Mouse (Mus musculus): Measurements from ENCODE around the gene Alcam. TPM values are rescaled to one million over a fixed set of nuclear protein-coding genes. Genes with fewer than 3 reads are reported as not detected.

Alcam gene
- polyA plus RNA-seq, 1 experiment from 2014 or later: 32.8 TPM

DNA sequence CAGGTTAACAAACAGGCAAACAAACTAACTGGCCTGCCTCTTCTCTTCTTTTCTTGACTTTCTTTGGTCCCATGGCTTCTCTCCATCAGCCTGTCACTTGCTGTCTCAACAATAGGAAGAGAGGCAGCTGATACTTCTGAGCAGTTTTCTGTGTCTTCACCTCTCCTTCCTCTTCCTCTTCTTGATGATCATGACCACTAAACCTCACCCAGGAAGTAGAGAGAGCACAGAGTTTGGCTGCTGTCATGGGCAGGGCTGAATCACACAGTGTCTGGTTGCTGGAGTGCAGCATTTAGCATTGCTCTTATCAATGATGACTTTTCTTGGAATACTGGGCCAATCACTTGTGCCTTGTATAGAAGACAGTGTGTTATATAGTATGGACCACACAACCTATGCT lies 14.6 kb upstream of the Alcam start:
- Histone ChIP-seq H3K4me2 (no peak overlapping the region), H3K9me3 (ENCODE audit: control insufficient read depth, low read length) (no peaks in the 10 kb centered on the region), H3K4me1 (replicated peaks; ENCODE audit: control insufficient read depth, insufficient read depth, low read length) (no peaks in the 10 kb centered on the region), H3K27me3 (replicated peaks; ENCODE audit: control insufficient read depth, insufficient read depth, low read length) (no peaks in the 10 kb centered on the region), H3K27ac (ENCODE audit: low read depth, low read length) (no peak overlapping the region), H3K4me3 (ENCODE audit: low read depth, low read length) (no peak overlapping the region), H3K36me3 (ENCODE audit: control insufficient read depth, insufficient read depth, low read length) (no peaks in the 10 kb centered on the region), H3K9ac (ENCODE audit: low read depth, low read length) (no peak overlapping the region)
- no peak for DNase-seq (ENCODE audit: low spot score)
- no peak for ATAC-seq (replicated peaks; ENCODE audit: low FRiP score)

- Histone ChIP-seq H3K36me3 (ENCODE audit: control insufficient read depth, insufficient read depth, low read length) (no peaks in the 10 kb centered on the region), H3K4me3 (ENCODE audit: low read depth, low read length) (no peak overlapping the region), H3K27ac (ENCODE audit: low read depth, low read length) (no peak overlapping the region), H3K4me1 (replicated peaks; ENCODE audit: control insufficient read depth, insufficient read depth, low read length) (no peaks in the 10 kb centered on the region), H3K4me2 (no peak overlapping the region), H3K9ac (ENCODE audit: low read depth, low read length) (no peak overlapping the region), H3K9me3 (ENCODE audit: control insufficient read depth, low read length) (no peaks in the 10 kb centered on the region), H3K27me3 (replicated peaks; ENCODE audit: control insufficient read depth, insufficient read depth, low read length) (no peaks in the 10 kb centered on the region)
- no peak for DNase-seq (ENCODE audit: low spot score)
- WGBS: 72% methylated on average over 6 of the region's 6 CpGs
- ATAC-seq (replicated peaks; ENCODE audit: low FRiP score): no peak
These were observed 12.9 kb upstream of the Alcam start for GRCm38 (mm10) chr16:52466770-52467169.

- Histone ChIP-seq H3K4me2 (no peak overlapping the region), H3K9me3 (ENCODE audit: control insufficient read depth, low read length) (no peaks in the 10 kb centered on the region), H3K9ac (ENCODE audit: low read depth, low read length) (no peak overlapping the region), H3K27ac (ENCODE audit: low read depth, low read length) (no peak overlapping the region), H3K36me3 (ENCODE audit: control insufficient read depth, insufficient read depth, low read length) (no peaks in the 10 kb centered on the region), H3K4me1 (replicated peaks; ENCODE audit: control insufficient read depth, insufficient read depth, low read length) (no peaks in the 10 kb centered on the region), H3K27me3 (replicated peaks; ENCODE audit: control insufficient read depth, insufficient read depth, low read length) (no peaks in the 10 kb centered on the region), H3K4me3 (ENCODE audit: low read depth, low read length) (no peak overlapping the region)
- 62% methylated on average over 1 of the region's 1 CpGs for WGBS
- ATAC-seq (replicated peaks; ENCODE audit: low FRiP score): no peak
- DNase-seq (ENCODE audit: low spot score): no peak
These were observed 10.7 kb upstream of the Alcam start for GRCm38 (mm10) chr16:52464597-52464996.

DNA sequence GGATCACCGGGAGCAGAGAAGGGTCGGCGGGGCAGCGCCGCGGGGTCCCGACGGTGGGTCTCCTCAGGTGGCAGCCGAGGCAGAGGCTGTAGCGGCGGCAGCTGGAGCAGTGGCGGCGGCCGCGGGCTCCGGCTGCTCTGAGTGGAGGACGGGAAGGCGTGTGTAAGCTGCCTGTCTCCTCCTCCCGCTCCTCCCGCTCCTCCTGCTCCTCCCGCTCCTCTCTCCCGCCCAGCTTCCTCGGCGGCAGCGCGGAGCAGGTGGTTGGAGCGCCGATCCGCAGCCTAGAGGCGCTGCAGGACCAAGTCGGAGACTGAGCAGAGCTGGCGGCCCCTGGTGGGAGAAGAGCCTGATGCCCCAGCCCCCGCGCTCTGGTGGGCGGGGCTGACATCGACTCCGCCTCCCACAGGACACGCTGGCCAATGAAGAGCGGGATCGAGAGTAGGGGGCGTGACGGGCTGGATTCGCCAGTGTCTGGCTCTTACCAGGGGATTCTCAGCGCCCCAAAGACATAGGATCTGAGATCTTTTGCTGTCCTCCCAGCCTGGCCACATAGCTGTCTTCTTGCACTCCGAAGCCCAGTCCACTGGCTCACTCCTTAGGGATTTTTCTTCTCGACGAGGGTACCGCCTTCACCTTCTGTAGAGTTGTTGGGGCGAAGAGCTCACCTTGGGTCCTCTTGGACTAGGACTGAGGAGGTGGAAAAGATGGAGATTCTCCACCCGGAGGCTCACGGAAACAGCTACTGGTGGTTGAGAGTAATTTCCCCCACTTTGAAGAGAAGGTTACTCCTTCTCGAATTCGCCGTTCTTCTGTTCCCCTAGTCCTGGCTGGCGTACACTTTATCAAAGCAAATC lies 785 bp downstream of the Alcam start:
- Histone ChIP-seq H3K27me3 (replicated peaks; ENCODE audit: control insufficient read depth, insufficient read depth, low read length) (peaks cover 34% of the 10 kb centered on the region), H3K36me3 (ENCODE audit: control insufficient read depth, insufficient read depth, low read length) (no peaks in the 10 kb centered on the region), H3K4me2 (peak overlapping the region; percentile 83), H3K9ac (ENCODE audit: low read depth, low read length) (peak overlapping the region; percentile 56; the same call in 1 of the 2 replicates), H3K4me3 (ENCODE audit: low read depth, low read length) (peak overlapping the region; percentile 66), H3K4me1 (replicated peaks; ENCODE audit: control insufficient read depth, insufficient read depth, low read length) (no peaks in the 10 kb centered on the region; the same call in 1 of the 2 replicates), H3K27ac (ENCODE audit: low read depth, low read length) (peak overlapping the region; percentile 32; the same call in 1 of the 2 replicates), H3K9me3 (ENCODE audit: control insufficient read depth, low read length) (no peaks in the 10 kb centered on the region)
- ATAC-seq (replicated peaks; ENCODE audit: low FRiP score) (peak; percentile 96), DNase-seq (ENCODE audit: low spot score) (peak; percentile 93)
- under 1% methylated on average over 47 of the region's 55 CpGs for WGBS

DNA sequence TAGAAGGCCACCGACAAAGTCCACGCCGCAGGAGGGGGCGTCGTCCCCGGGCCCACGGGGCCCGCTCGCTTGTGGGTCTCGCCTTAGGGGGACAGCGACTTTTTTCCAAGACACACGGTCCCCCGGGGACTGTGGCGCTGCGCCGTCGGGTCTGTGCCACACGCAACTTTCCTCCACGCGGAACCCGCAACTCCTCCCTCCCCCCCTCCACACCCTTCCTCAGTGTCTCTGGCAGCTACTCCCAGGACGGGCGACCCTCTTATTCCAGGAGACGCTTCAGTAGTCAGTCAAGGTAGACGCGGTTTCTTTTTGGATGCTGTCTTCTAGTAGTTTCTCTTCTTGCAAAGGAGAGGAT lies 1.4 kb downstream of the Alcam start:
- Histone ChIP-seq H3K27ac (ENCODE audit: low read depth, low read length) (peak overlapping the region; percentile 32; the same call in 1 of the 2 replicates), H3K9me3 (ENCODE audit: control insufficient read depth, low read length) (no peaks in the 10 kb centered on the region), H3K36me3 (ENCODE audit: control insufficient read depth, insufficient read depth, low read length) (no peaks in the 10 kb centered on the region), H3K4me1 (replicated peaks; ENCODE audit: control insufficient read depth, insufficient read depth, low read length) (no peaks in the 10 kb centered on the region; the same call in 1 of the 2 replicates), H3K9ac (ENCODE audit: low read depth, low read length) (peak overlapping the region; percentile 56), H3K27me3 (replicated peaks; ENCODE audit: control insufficient read depth, insufficient read depth, low read length) (peaks cover 34% of the 10 kb centered on the region), H3K4me3 (ENCODE audit: low read depth, low read length) (peak overlapping the region; percentile 66), H3K4me2 (peak overlapping the region; percentile 83)
- no peak for DNase-seq (ENCODE audit: low spot score)
- ATAC-seq (replicated peaks; ENCODE audit: low FRiP score): peak; percentile 9
- WGBS: under 1% methylated on average over 26 of the region's 26 CpGs

GRCm38 (mm10) chr16:52451786-52452476 lies 1.9 kb downstream of the Alcam start:
- Histone ChIP-seq H3K9me3 (ENCODE audit: control insufficient read depth, low read length) (no peaks in the 10 kb centered on the region), H3K4me2 (peak overlapping the region; percentile 83), H3K9ac (ENCODE audit: low read depth, low read length) (peak overlapping the region; percentile 56), H3K27me3 (replicated peaks; ENCODE audit: control insufficient read depth, insufficient read depth, low read length) (peaks cover 34% of the 10 kb centered on the region), H3K4me3 (ENCODE audit: low read depth, low read length) (peak overlapping the region; percentile 66), H3K4me1 (replicated peaks; ENCODE audit: control insufficient read depth, insufficient read depth, low read length) (no peaks in the 10 kb centered on the region; the same call in 1 of the 2 replicates), H3K36me3 (ENCODE audit: control insufficient read depth, insufficient read depth, low read length) (no peaks in the 10 kb centered on the region), H3K27ac (ENCODE audit: low read depth, low read length) (0 out of 2 replicates have a peak overlapping the region, but pooled peaks have one; percentile 32)
- DNase-seq (ENCODE audit: low spot score): no peak
- under 1% methylated on average over 23 of the region's 23 CpGs for WGBS
- peak; percentile 12; the same call in 1 of the 2 replicates for ATAC-seq (replicated peaks; ENCODE audit: low FRiP score)

GRCm38 (mm10) chr16:52451101-52451785 lies 2.6 kb downstream of the Alcam start:
- 2% methylated on average over 15 of the region's 15 CpGs for WGBS
- Histone ChIP-seq H3K9ac (ENCODE audit: low read depth, low read length) (peak overlapping the region; percentile 56), H3K4me3 (ENCODE audit: low read depth, low read length) (peak overlapping the region; percentile 66), H3K4me1 (replicated peaks; ENCODE audit: control insufficient read depth, insufficient read depth, low read length) (no peaks in the 10 kb centered on the region; the same call in 1 of the 2 replicates), H3K9me3 (ENCODE audit: control insufficient read depth, low read length) (no peaks in the 10 kb centered on the region), H3K27ac (ENCODE audit: low read depth, low read length) (no peak overlapping the region), H3K36me3 (ENCODE audit: control insufficient read depth, insufficient read depth, low read length) (no peaks in the 10 kb centered on the region), H3K27me3 (replicated peaks; ENCODE audit: control insufficient read depth, insufficient read depth, low read length) (peaks cover 34% of the 10 kb centered on the region), H3K4me2 (peak overlapping the region; percentile 83)
- ATAC-seq (replicated peaks; ENCODE audit: low FRiP score) (no peak), DNase-seq (ENCODE audit: low spot score) (no peak)

GRCm38 (mm10) chr16:52450245-52451100 lies 3.4 kb downstream of the Alcam start:
- Histone ChIP-seq H3K4me3 (ENCODE audit: low read depth, low read length) (peak overlapping the region; percentile 66), H3K27ac (ENCODE audit: low read depth, low read length) (no peak overlapping the region), H3K36me3 (ENCODE audit: control insufficient read depth, insufficient read depth, low read length) (no peaks in the 10 kb centered on the region), H3K9ac (ENCODE audit: low read depth, low read length) (peak overlapping the region; percentile 56), H3K27me3 (replicated peaks; ENCODE audit: control insufficient read depth, insufficient read depth, low read length) (peaks cover 34% of the 10 kb centered on the region), H3K4me2 (peak overlapping the region; percentile 83), H3K4me1 (replicated peaks; ENCODE audit: control insufficient read depth, insufficient read depth, low read length) (no peaks in the 10 kb centered on the region; the same call in 1 of the 2 replicates), H3K9me3 (ENCODE audit: control insufficient read depth, low read length) (no peaks in the 10 kb centered on the region)
- ATAC-seq (replicated peaks; ENCODE audit: low FRiP score): no peak; the same call in 1 of the 2 replicates
- peak; percentile 49 for DNase-seq (ENCODE audit: low spot score)
- 2% methylated on average over 28 of the region's 28 CpGs for WGBS
